Mouse (Mus musculus): ENCODE measurements at regions not wholly inside any gene's neighbourhood (a gene's known extent, or its start where the extent isn't known, plus 50 kb on each side); places are given as distances from the start of the nearest gene placed in this dataset.

DNA sequence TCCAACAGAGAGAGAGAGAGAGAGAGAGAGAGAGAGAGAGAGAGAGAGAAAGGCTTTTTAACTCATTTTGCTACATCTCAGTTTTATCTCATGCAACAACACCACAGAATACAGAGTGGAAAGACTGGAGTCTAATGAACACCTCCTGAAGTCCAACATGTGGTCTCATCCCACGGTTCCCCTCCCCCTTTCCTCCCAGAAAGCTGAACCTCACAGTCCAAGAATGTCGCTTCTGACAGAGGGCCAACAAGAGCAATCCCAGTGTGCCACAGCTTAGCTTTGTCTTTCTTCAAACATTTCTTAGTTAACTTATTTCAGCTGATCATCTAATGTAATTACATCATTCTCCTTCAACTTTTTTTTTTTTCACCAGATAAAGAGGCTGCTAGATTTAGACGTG lies 180.5 kb upstream of the Egln3 start:
- no peak for DNase-seq (ENCODE audit: low spot score in 2 of 2)
- TF ChIP-seq CTCF (conservative IDR thresholded peaks at IDR 0.05), result no peak
- Histone ChIP-seq H3K27ac (no peak overlapping the region), H3K4me3 (no peak overlapping the region)

DNA sequence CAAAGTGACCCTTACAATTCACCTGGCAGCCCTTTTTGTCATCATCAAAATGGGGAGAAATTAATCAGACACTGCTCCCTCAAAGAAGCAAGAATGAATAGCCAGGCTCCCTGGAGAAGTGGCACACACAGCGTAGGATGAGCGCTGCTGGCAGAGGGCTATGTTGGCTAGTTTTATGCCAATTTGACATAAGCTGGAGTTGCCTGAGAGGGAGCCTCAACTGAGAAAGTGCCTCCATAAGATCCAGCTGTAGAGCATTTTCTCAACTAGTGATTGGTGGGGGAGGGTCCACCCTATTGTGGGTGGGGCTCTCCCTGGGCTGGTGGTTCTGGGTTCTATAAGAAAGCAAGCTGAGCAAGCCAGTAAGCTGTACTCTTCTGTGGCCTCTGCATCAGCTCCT lies 179.3 kb upstream of the Egln3 start:
- no peak overlapping the region for H3K27ac ChIP-seq
- DNase-seq (ENCODE audit: low spot score in 2 of 2), result no peak
- no peak overlapping the region for H3K4me3 ChIP-seq
- TF ChIP-seq CTCF (conservative IDR thresholded peaks at IDR 0.05), result no peak

DNA sequence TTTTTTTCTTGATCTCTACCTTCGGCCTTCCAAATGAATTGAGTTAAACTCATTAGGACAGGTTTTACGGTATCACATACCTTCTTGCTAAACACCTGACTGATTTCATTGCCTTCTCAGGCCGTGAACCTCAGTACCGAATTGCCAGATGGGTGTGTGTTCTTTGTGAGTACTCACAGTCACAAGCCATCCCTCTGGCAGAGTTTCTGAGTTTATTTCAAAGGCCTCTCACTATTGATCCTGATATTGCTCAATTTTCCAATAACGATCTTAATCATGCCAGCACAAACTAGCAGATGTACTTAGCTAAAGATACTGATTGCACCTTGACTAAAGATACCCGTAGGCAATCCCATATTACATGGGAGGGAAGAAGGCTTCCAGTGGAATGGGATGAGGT lies 178.4 kb upstream of the Egln3 start:
- no peak for DNase-seq (ENCODE audit: low spot score in 2 of 2)
- no peak overlapping the region for H3K4me3 ChIP-seq
- TF ChIP-seq CTCF (conservative IDR thresholded peaks at IDR 0.05), result no peak
- H3K27ac ChIP-seq, result no peak overlapping the region

DNA sequence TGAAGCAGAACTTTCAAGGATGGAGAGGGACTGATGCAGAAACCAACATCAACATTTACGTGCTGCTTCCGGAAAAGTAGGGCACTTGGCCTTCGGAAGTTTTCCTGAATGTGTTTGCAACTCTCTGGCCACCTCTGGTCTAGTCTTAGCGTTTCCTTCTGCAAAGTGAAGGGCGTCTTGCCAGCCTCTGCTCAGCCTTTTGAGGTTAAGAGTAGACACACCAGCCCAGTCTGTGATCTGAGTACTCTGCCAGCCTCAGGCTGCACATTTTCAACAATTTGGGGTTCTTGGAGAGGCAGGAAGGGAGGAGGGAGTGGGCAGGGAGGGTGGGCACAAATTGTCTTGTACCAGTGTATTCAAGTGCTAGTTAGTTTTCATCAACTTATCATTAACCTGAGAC lies 176.7 kb upstream of the Egln3 start:
- Histone ChIP-seq H3K4me3 (no peak overlapping the region), H3K27ac (no peak overlapping the region)
- TF ChIP-seq CTCF (conservative IDR thresholded peaks at IDR 0.05), result no peak
- no peak for DNase-seq (ENCODE audit: low spot score in 2 of 2)

DNA sequence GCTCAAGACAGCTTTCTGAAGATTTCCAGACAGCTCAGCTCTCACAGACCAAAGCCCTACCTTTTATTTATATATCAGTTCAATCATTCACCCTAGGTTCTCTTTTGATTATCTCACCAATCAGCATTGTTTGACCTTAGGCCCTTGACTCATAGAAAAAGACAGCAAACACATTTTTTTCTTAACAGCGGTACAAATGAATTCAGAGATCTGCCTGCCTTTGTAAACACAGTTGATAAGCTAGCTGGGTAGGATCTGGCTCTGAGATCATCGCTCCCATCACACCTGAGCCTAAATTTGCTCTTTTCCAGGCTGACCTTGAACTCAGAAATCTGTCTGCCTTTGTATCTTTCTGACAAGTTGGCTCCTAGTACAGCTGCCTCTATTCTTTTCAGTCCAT lies 174.9 kb upstream of the Egln3 start:
- DNase-seq (ENCODE audit: low spot score in 2 of 2), result no peak
- no peak for TF ChIP-seq CTCF (conservative IDR thresholded peaks at IDR 0.05)
- H3K4me3 ChIP-seq, result no peak overlapping the region
- H3K27ac ChIP-seq, result no peak overlapping the region

DNA sequence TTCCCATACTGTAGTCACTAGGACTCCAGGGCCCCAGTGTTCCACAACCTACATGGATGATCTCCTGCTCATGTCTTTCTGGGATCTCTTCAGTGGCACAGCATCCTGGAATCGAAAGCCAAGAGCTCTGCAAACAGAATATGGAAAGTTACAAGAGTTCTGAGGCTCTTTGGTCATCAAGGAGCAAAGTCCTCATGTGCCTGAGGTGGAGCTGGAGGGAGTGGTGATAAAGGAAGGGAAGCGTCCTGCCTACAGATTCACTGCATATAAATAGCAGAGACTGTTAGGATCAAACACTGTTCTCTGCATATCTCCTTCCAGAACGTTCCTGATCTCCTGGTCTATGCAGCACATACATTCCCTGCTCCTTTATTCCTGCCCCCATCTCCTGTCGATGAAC lies 170.4 kb upstream of the Egln3 start:
- DNase-seq (ENCODE audit: low spot score in 2 of 2), result no peak
- no peak overlapping the region for H3K27ac ChIP-seq
- TF ChIP-seq CTCF (conservative IDR thresholded peaks at IDR 0.05), result no peak
- H3K4me3 ChIP-seq, result no peak overlapping the region

DNA sequence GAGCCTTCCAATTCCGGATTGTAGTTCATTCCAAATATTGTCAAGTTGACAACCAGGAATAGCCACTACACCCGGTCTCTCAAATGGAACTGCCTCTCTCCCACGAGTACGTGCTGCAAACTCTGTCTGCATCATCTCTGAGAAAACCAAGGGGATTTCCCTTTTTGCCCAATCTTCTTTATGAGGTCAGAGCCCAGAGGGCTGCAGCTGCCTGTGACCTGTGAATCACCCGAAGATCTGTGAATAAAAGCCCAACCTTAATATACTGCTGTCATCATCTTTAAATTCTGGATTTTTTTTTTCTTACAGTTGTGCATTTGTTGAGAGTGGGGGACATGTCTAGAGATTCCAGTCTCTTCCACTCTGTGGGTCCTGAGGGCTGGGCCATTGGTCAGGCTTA lies 165.6 kb upstream of the Egln3 start:
- no peak for DNase-seq (ENCODE audit: low spot score in 2 of 2)
- Histone ChIP-seq H3K27ac (no peak overlapping the region), H3K4me3 (no peak overlapping the region)
- TF ChIP-seq CTCF (conservative IDR thresholded peaks at IDR 0.05), result no peak

DNA sequence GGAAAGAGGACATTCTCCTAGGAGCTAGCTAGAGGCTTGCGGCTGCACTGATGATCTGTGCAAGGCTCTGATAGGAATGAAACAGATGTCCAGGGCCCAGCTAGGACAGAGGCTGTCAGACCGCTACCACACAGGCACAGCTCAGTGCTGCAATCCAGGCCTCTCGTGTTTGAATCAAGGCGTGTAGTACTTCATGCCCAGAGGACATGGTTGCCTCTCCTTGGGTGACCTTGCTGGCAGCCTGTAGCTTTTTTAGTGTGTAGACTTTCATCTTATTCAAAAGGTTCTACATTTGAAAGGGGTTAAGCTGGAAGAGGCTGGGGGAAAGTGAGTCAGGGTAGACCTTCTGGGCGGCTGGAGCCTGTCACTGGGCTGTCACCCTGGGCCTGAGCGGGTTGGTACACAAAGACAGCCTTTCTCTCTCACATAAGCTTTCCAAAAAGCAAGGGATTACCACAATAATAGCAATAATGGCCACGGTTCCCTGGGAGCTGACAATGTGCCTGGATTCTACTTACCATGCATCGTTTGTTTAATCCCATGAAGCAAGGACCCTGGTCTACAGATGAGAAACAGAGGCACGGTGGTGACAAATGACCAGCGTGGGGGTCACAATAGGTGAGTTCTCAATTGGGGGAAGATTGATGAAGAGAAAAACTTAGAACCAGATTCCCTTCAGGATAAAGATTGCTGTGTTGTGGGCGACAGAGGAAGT lies 160.9 kb upstream of the Egln3 start:
- Histone ChIP-seq H3K27ac (no peak overlapping the region), H3K4me3 (no peak overlapping the region)
- no peak for TF ChIP-seq CTCF (conservative IDR thresholded peaks at IDR 0.05)
- no peak for DNase-seq (ENCODE audit: low spot score in 2 of 2)

DNA sequence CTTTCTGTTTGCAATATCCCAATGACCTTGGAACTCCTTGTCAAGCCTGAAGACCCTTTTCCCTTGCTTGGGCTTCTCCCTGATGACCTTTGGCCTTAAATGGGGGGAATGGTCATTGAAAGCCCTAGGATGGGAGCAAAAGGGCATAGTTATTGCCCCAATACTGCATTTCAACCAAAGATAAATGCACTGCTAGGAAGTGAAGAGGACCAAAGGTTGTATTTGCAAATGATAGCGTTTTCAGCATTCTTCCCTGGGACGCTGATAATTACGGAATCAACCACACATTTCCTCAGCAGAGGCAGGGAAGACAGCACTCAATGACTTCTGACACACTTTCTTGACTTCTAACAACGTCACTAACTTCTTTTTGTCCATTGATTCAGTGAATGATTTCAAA lies 158.1 kb upstream of the Egln3 start:
- no peak for TF ChIP-seq CTCF (conservative IDR thresholded peaks at IDR 0.05)
- DNase-seq (ENCODE audit: low spot score in 2 of 2), result no peak
- H3K4me3 ChIP-seq, result no peak overlapping the region
- no peak overlapping the region for H3K27ac ChIP-seq

DNA sequence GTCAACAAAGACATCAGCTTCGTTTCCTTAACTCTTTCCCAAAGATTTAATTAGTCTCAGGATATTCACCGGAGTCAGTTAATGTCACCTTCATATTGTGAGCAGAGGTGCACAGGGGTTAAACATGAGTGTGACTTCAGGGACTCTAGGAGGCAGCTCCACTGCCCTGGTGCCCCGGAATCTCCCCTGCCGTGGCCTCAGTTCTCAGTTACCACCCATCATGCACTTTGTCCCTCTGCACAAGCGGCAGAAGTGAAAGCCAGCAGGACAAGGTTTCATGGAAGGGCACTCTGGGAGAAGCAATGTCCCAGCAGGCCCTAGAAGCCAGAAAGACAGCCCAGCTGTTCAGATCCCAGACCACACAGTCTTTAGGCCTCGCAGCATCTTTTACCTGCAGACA lies 150.5 kb upstream of the Egln3 start:
- no peak overlapping the region for H3K27ac ChIP-seq
- DNase-seq (ENCODE audit: low spot score in 2 of 2), result no peak
- no peak overlapping the region for H3K4me3 ChIP-seq
- TF ChIP-seq CTCF (conservative IDR thresholded peaks at IDR 0.05), result no peak

DNA sequence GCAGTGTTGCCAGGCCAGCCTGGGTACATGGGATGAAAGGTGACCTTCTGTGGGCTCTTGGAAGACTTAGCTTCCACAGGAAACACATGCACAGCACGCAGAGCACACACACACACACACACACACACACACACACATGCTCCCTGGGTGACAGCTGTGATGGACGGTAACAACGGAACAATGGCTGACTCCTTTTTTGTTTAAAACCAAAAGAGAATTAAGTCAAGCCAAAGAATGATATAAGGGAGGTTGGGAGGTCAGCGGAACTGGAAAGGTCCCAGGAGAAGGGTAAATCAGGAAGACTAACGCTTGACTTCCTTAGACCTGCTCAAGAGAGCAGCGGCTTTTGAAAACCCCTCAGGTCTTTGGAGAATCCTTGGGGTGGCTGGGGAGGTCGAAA lies 150.0 kb upstream of the Egln3 start:
- no peak for DNase-seq (ENCODE audit: low spot score in 2 of 2)
- Histone ChIP-seq H3K4me3 (no peak overlapping the region), H3K27ac (no peak overlapping the region)
- no peak for TF ChIP-seq CTCF (conservative IDR thresholded peaks at IDR 0.05)

DNA sequence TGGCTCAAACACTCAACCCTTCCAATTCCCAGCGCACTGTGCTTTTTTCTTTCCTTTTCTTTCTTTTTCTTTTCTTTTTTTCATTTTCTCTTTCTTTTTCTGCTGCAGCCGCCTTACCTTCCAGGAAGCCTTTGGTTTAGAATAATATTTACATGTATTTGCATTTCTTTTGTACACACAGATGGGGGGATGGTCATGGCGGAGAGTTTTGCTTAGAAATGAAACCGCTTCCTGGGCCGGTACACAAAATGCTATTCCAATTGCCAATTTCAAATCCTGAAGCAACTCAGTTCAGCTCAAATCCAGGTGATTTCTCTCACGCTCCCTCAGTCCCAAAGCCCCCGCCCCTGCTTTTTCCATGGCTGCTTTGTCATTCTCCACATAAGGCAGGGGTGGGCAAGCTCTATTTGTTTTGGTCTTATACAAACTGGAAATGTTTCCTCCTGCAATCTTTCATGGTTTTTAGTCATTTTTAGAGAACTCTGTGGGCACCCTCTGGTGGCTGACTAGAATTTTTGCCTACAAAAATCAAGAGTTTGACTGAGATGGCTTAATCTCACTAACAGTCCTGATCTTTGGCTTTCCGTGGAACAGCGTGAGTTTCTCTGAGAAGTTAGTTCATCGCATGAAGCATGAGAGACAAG lies 149.4 kb upstream of the Egln3 start:
- peak; percentile 33 to 58 for DNase-seq (ENCODE audit: low spot score in 2 of 2)
- Histone ChIP-seq H3K4me3 (peak overlapping the region; percentile 39), H3K27ac (peak overlapping the region; percentile 43; the same call in 1 of the 2 replicates)
- TF ChIP-seq CTCF (conservative IDR thresholded peaks at IDR 0.05), result peak; percentile 80

DNA sequence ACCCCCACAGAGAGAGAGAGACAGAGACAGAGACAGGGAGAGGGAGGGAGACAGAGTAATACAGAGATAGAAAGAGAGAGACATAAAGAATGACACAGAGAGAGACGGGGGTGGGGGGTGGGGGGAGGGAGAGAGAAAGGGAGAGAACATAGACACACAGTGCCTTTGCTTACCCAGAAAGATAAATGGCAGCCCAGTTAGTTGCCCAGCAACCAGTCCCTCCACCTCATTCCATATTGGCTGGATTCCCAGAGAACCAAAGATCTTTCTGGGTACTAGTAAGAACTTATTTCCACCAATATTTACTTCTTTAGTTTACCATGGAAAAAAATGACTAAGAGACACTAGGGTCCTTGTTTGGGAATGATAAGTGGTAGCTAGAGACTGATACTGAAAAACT lies 146.6 kb upstream of the Egln3 start:
- DNase-seq (ENCODE audit: low spot score in 2 of 2), result no peak
- Histone ChIP-seq H3K4me3 (no peak overlapping the region), H3K27ac (no peak overlapping the region)
- TF ChIP-seq CTCF (conservative IDR thresholded peaks at IDR 0.05), result no peak

DNA sequence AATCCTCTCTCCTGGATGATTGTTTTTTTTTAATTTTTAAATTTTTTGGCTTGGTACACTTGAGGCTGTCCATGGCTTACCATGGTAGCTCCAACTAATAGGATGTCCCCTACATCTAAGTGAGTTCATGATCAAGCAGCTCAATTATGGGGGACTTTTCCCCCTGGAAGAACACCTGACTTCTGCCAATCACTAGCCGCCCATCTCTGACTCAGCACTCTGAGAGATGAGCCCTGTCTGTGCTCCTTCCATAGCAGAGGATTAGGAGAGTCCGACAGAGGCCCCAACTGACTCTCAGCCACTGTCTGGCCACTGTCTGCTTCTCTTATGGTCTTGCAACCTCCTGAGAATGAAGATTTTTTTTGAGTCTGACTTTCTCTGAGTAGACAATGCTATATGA lies 145.7 kb upstream of the Egln3 start:
- H3K27ac ChIP-seq, result no peak overlapping the region
- TF ChIP-seq CTCF (conservative IDR thresholded peaks at IDR 0.05), result no peak
- DNase-seq (ENCODE audit: low spot score in 2 of 2), result no peak
- no peak overlapping the region for H3K4me3 ChIP-seq
